Mouse (Mus musculus): ENCODE measurements around the gene Rimbp2.

GRCm38 (mm10) chr5:128813121-128813520, 140.2 kb downstream of the Rimbp2 start:
- TF ChIP-seq CTCF (IDR thresholded peaks at IDR 0.05; ENCODE audit: control insufficient read depth, insufficient read depth, insufficient replicate concordance, low read depth, low read length) (no peak), POLR2A (IDR thresholded peaks at IDR 0.05; ENCODE audit: control insufficient read depth, low read depth, low read length) (no peak)

Data from testis, adult 2 months (tissue).